Mouse (Mus musculus) liver, embryonic 14 days (tissue): ENCODE data around the gene D6Wsu163e. TPM values are rescaled to one million over a fixed set of nuclear protein-coding genes. Genes with fewer than 3 reads are reported as not detected.

Experiments used
- polyA plus RNA-seq: library from polyadenylated mRNA; depleted of rRNA; stranded (reverse); fragments of >200 nt; gene quantifications from 2 replicates; pipeline ENCODE4 v1.2.3, GENCODE M21; 2012; rRNA removed

D6Wsu163e gene
- polyA plus RNA-seq: 9.3 and 11.1 TPM in 2 replicates

GRCm38 (mm10) chr6:126939487-126940171 lies at the start of gene D6Wsu163e, which contains the start of gene Rad51ap1:
D6Wsu163e (plus strand) TSS chr6:126939962.
Rad51ap1 (minus strand) TSS chr6:126939587.

GRCm38 (mm10) chr6:126921111-126921881 lies 18.5 kb upstream of the D6Wsu163e start, which contains the start of gene Dyrk4:
Dyrk4 (minus strand) TSS chr6:126921839.

GRCm38 (mm10) chr6:127014906-127015770 lies 75.4 kb downstream of the D6Wsu163e start, which contains the start of gene Fgf6:
Fgf6 (plus strand) TSS chr6:127015586.

Other genes with a start within 250 kb of the D6Wsu163e start
- gene Kcna6, start 199.3 kb upstream of the D6Wsu163e start, polyA plus RNA-seq: 0.05 and 0.09 TPM in 2 replicates
- gene Ndufa9, start 90.8 kb upstream of the D6Wsu163e start, polyA plus RNA-seq: 63.0 and 70.2 TPM in 2 replicates
- gene Akap3, start 86.9 kb upstream of the D6Wsu163e start, polyA plus RNA-seq: 0.02 and 0.03 TPM in 2 replicates
- 0.05 and 0.07 TPM in 2 replicates for gene Dyrk4, start 18.1 kb upstream of the D6Wsu163e start, polyA plus RNA-seq
- 44.1 and 44.8 TPM in 2 replicates for gene Rad51ap1, start 375 bp upstream of the D6Wsu163e start, polyA plus RNA-seq
- gene Fgf6, start 75.6 kb downstream of the D6Wsu163e start, polyA plus RNA-seq: 0.03 TPM in 1 of 2 replicates, not detected in the other
- not detected in 2 replicates for gene Fgf23, start 132.9 kb downstream of the D6Wsu163e start, polyA plus RNA-seq
- gene Tigar, start 169.6 kb downstream of the D6Wsu163e start, polyA plus RNA-seq: 0.67 and 0.73 TPM in 2 replicates
- 6.9 and 7.4 TPM in 2 replicates for gene Ccnd2, start 212.2 kb downstream of the D6Wsu163e start, polyA plus RNA-seq